Mouse (Mus musculus): ENCODE measurements around the gene Chst11. TPM values are rescaled to one million over a fixed set of nuclear protein-coding genes. Genes with fewer than 3 reads are reported as not detected.

Gene Chst11
- polyA plus RNA-seq, 1 experiment, result 12.1 TPM

- H3K36me3 ChIP-seq (ENCODE audit: control insufficient read depth, insufficient read depth), result no peaks in the 10 kb centered on the region
- H3K79me2 ChIP-seq (ENCODE audit: control insufficient read depth, insufficient read depth), result no peaks in the 10 kb centered on the region
- H3K27me3 ChIP-seq (ENCODE audit: control insufficient read depth, insufficient read depth, insufficient read length), result no peaks in the 10 kb centered on the region
- H3ac ChIP-seq (ENCODE audit: control insufficient read depth, insufficient read length), result no peak overlapping the region
- no peak overlapping the region for H3K4me3 ChIP-seq
- no peak for TF ChIP-seq E2F4 (IDR thresholded peaks at IDR 0.05; ENCODE audit: insufficient read depth)
- peak; percentile 87 for TF ChIP-seq SRF (IDR thresholded peaks at IDR 0.05; ENCODE audit: control insufficient read depth, insufficient read length, low read depth)
- H3K4me2 ChIP-seq (ENCODE audit: low read depth), result peak overlapping the region; percentile 79
Observed at GRCm38 (mm10) chr10:83152723-83153122, 167.4 kb downstream of the Chst11 start.

GRCm38 (mm10) chr10:83153374-83153773, 168.1 kb downstream of the Chst11 start:
- H3K4me2 ChIP-seq (ENCODE audit: low read depth), result peak overlapping the region; percentile 79
- H3ac ChIP-seq (ENCODE audit: control insufficient read depth, insufficient read length), result no peak overlapping the region
- H3K27me3 ChIP-seq (ENCODE audit: control insufficient read depth, insufficient read depth, insufficient read length), result no peaks in the 10 kb centered on the region
- no peaks in the 10 kb centered on the region for H3K36me3 ChIP-seq (ENCODE audit: control insufficient read depth, insufficient read depth)
- H3K79me2 ChIP-seq (ENCODE audit: control insufficient read depth, insufficient read depth), result no peaks in the 10 kb centered on the region
- no peak overlapping the region for H3K4me3 ChIP-seq
- no peak for TF ChIP-seq SRF (IDR thresholded peaks at IDR 0.05; ENCODE audit: control insufficient read depth, insufficient read length, low read depth)
- TF ChIP-seq POLR2AphosphoS2 (IDR thresholded peaks at IDR 0.05; ENCODE audit: insufficient read length, low read depth), result no peak

GRCm38 (mm10) chr10:83153887-83154286, 168.6 kb downstream of the Chst11 start:
- no peaks in the 10 kb centered on the region for H3K36me3 ChIP-seq (ENCODE audit: control insufficient read depth, insufficient read depth)
- no peaks in the 10 kb centered on the region for H3K79me2 ChIP-seq (ENCODE audit: control insufficient read depth, insufficient read depth)
- H3K4me3 ChIP-seq, result no peak overlapping the region
- no peaks in the 10 kb centered on the region for H3K27me3 ChIP-seq (ENCODE audit: control insufficient read depth, insufficient read depth, insufficient read length)
- H3ac ChIP-seq (ENCODE audit: control insufficient read depth, insufficient read length), result no peak overlapping the region
- no peak for TF ChIP-seq TCF3 (IDR thresholded peaks at IDR 0.05; ENCODE audit: insufficient read length, low read depth)
- TF ChIP-seq MYOG (IDR thresholded peaks at IDR 0.05; ENCODE audit: control insufficient read depth in 1 of 3, insufficient read depth in 1 of 3, insufficient read length in 2 of 3, low read depth in 2 of 3), result no peak
- H3K4me2 ChIP-seq (ENCODE audit: low read depth), result no peak overlapping the region

GRCm38 (mm10) chr10:83157289-83157688, 172.0 kb downstream of the Chst11 start:
- no peaks in the 10 kb centered on the region for H3K79me2 ChIP-seq (ENCODE audit: control insufficient read depth, insufficient read depth)
- no peaks in the 10 kb centered on the region for H3K27me3 ChIP-seq (ENCODE audit: control insufficient read depth, insufficient read depth, insufficient read length)
- H3K4me2 ChIP-seq (ENCODE audit: low read depth), result no peak overlapping the region
- no peak overlapping the region for H3ac ChIP-seq (ENCODE audit: control insufficient read depth, insufficient read length)
- H3K4me3 ChIP-seq, result no peak overlapping the region
- no peaks in the 10 kb centered on the region for H3K36me3 ChIP-seq (ENCODE audit: control insufficient read depth, insufficient read depth)
- TF ChIP-seq REST (IDR thresholded peaks at IDR 0.05; ENCODE audit: insufficient read depth, insufficient read length) (no peak), MAX (IDR thresholded peaks at IDR 0.05; ENCODE audit: low read depth) (no peak), CEBPB (IDR thresholded peaks at IDR 0.05; ENCODE audit: insufficient read depth, poor library complexity, severe bottlenecking) (no peak), TCF3 (IDR thresholded peaks at IDR 0.05; ENCODE audit: insufficient read length, low read depth) (no peak), MYOG (IDR thresholded peaks at IDR 0.05; ENCODE audit: control insufficient read depth in 1 of 3, insufficient read depth in 1 of 3, insufficient read length in 2 of 3, low read depth in 2 of 3) (no peak), USF1 (IDR thresholded peaks at IDR 0.05; ENCODE audit: low read depth) (no peak), TCF12 (IDR thresholded peaks at IDR 0.05; ENCODE audit: insufficient read depth, poor library complexity, severe bottlenecking) (no peak), POLR2A (IDR thresholded peaks at IDR 0.05; ENCODE audit: insufficient read length, low read depth) (no peak), E2F4 (IDR thresholded peaks at IDR 0.05; ENCODE audit: insufficient read depth) (no peak), POLR2AphosphoS2 (IDR thresholded peaks at IDR 0.05; ENCODE audit: insufficient read length, low read depth) (no peak), SRF (IDR thresholded peaks at IDR 0.05; ENCODE audit: control insufficient read depth, insufficient read length, low read depth) (no peak)

GRCm38 (mm10) chr10:83158322-83158721, 173.0 kb downstream of the Chst11 start:
- Histone ChIP-seq H3K4me2 (ENCODE audit: low read depth) (no peak overlapping the region), H3ac (ENCODE audit: control insufficient read depth, insufficient read length) (no peak overlapping the region), H3K36me3 (ENCODE audit: control insufficient read depth, insufficient read depth) (no peaks in the 10 kb centered on the region), H3K79me2 (ENCODE audit: control insufficient read depth, insufficient read depth) (no peaks in the 10 kb centered on the region), H3K27me3 (ENCODE audit: control insufficient read depth, insufficient read depth, insufficient read length) (no peaks in the 10 kb centered on the region), H3K4me3 (no peak overlapping the region)
- TF ChIP-seq USF1 (IDR thresholded peaks at IDR 0.05; ENCODE audit: low read depth) (no peak), TCF3 (IDR thresholded peaks at IDR 0.05; ENCODE audit: insufficient read length, low read depth) (no peak), CEBPB (IDR thresholded peaks at IDR 0.05; ENCODE audit: insufficient read depth, poor library complexity, severe bottlenecking) (no peak), POLR2AphosphoS2 (IDR thresholded peaks at IDR 0.05; ENCODE audit: insufficient read length, low read depth) (no peak)

- Histone ChIP-seq H3K4me2 (ENCODE audit: low read depth) (no peak overlapping the region), H3K4me3 (no peak overlapping the region), H3K36me3 (ENCODE audit: control insufficient read depth, insufficient read depth) (no peaks in the 10 kb centered on the region), H3K79me2 (ENCODE audit: control insufficient read depth, insufficient read depth) (no peaks in the 10 kb centered on the region), H3K27me3 (ENCODE audit: control insufficient read depth, insufficient read depth, insufficient read length) (no peaks in the 10 kb centered on the region), H3ac (ENCODE audit: control insufficient read depth, insufficient read length) (no peak overlapping the region)
- TF ChIP-seq TCF12 (IDR thresholded peaks at IDR 0.05; ENCODE audit: insufficient read depth, poor library complexity, severe bottlenecking), result no peak
- TF ChIP-seq SRF (IDR thresholded peaks at IDR 0.05; ENCODE audit: control insufficient read depth, insufficient read length, low read depth), result no peak
- no peak for TF ChIP-seq E2F4 (IDR thresholded peaks at IDR 0.05; ENCODE audit: insufficient read depth)
- TF ChIP-seq MYOD1 (IDR thresholded peaks at IDR 0.05; ENCODE audit: control insufficient read depth in 1 of 3, insufficient read length in 2 of 3, low read depth in 2 of 3), result no peak
- no peak for TF ChIP-seq POLR2A (IDR thresholded peaks at IDR 0.05; ENCODE audit: insufficient read length, low read depth)
- no peak for TF ChIP-seq MYOG (IDR thresholded peaks at IDR 0.05; ENCODE audit: control insufficient read depth in 1 of 3, insufficient read depth in 1 of 3, insufficient read length in 2 of 3, low read depth in 2 of 3)
- TF ChIP-seq REST (IDR thresholded peaks at IDR 0.05; ENCODE audit: insufficient read depth, insufficient read length), result no peak
- TF ChIP-seq USF1 (IDR thresholded peaks at IDR 0.05; ENCODE audit: low read depth), result no peak
- no peak for TF ChIP-seq POLR2AphosphoS2 (IDR thresholded peaks at IDR 0.05; ENCODE audit: insufficient read length, low read depth)
- no peak for TF ChIP-seq TCF3 (IDR thresholded peaks at IDR 0.05; ENCODE audit: insufficient read length, low read depth)
- TF ChIP-seq MAX (IDR thresholded peaks at IDR 0.05; ENCODE audit: low read depth), result no peak
- TF ChIP-seq CEBPB (IDR thresholded peaks at IDR 0.05; ENCODE audit: insufficient read depth, poor library complexity, severe bottlenecking), result no peak
Observed at GRCm38 (mm10) chr10:83159229-83159628, 173.9 kb downstream of the Chst11 start.

All from myocyte (in vitro differentiated cells).